Mouse (Mus musculus) left cerebral cortex, adult 8-10 months (tissue): ENCODE data around the gene Galnt4. TPM values are rescaled to one million over a fixed set of nuclear protein-coding genes. Genes with fewer than 3 reads are reported as not detected.

ENCODE experiments used
- DNase-seq, 2 experiments: peaks; one replicate each; pipeline ENCODE4 v3.0.0; 2022; ENCODE audit warnings: low spot score in 2 of 2
- total RNA-seq, 4 experiments: library from RNA; stranded (reverse); gene quantifications; 2 replicates each; pipeline ENCODE4 v1.2.4; 2022

Galnt4 gene
- total RNA-seq, 4 experiments from 2014 or later: 2.7 to 3.3 (median 2.9) TPM

DNA sequence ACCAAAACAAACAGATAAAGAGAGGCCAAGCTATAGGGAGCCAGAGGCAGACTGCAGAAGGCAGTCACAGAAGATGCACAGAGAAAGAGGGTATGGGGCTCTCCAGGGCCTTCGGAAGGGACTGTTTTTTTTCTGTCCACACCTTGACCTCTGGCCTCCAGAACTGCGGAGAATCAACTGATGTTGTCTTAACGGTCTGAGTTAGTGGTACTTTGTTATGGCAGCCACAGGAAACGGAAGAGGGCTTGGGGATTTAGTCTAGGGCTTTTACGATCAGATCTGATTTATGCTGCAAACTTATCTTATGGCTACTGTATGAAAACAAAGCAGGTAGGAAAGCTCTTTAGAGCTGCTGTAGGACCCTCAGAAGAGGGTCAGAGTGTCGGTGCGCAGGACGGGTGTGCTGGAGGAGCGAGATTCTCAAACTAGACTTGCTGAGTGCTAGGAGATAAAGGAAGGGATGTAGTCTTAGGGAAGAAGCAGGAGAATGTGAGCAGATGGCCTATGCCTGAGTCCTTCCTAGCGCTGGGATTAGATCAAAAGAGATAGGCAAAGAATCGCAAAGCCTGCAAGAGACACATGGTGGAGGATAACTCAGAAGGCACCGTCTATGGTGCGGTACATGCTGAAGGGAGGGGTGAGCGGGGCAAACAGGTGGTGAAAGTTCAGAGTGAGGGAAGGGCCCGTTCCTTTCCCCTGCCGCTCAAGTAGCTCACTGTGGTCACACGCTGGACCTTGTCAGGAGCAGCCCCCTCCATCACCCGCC lies 7.7 kb downstream of the Galnt4 start:
- no peak for DNase-seq

DNA sequence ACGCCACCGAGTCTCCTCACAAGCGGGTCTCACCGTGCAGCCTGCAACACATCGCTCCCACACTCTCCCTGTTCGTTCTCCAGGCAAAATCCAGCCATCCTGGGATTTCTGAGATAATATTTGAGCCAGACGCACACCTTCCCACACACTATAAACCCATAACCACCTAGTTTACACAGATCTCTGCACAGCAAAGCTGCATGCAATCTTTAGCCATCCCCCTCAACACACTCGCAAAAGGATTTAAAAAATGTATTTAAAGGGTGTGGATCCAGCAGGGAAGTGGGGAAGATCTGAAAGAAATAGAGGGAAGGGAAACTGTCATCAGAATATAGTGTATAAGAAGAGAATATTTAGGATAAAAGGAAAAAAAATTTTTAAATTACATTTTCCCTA lies 8.3 kb downstream of the Galnt4 start:
- no peak for DNase-seq

DNA sequence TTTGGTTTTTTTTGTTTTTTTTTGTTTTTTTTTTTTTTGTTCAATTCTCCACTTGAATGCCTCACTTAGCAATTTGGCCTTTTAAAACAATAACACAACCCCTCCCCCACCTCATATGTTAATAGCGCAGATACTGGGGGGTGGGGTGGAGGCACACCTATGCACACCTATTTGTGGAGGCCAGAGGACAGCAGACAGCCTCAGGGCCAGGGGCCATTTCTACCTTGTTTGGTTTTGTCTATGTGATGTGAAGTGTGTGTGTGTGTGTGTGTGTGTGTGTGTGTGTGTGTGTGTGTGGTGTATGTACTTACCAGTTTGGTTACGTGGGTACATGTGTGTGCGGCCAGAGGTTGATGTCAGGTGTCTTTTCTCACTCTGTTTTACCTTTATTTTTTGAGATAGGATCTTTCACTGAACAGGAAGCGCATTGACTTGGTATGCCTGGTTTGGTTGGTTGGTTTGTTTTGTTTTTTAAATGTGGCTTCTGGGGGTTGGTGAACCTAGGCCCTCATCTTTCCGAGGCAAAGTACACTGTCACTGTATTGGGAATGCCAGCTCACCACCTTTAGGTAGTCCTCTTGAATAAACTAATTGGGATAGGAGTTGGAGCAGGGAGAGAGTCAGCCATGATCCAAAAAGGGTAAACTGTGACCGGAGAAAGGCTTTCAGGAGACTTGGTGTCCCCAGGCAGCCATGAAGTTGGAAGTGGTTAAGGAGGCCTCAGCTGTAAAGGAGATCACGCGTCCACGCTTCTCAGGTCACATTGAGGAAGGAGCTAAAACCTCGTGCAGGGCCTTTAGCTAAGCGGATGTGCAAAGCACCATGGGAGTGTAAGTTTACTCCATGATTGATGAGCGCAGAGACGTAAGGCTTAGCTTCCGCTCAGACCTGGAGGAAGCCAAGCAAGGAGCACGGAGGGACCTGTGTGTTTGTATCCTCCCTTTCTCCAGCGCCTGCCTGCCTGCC lies 9.0 kb downstream of the Galnt4 start:
- no peak for DNase-seq

GRCm38 (mm10) chr10:99117876-99118275 lies 9.9 kb downstream of the Galnt4 start:
- no peak for DNase-seq

DNA sequence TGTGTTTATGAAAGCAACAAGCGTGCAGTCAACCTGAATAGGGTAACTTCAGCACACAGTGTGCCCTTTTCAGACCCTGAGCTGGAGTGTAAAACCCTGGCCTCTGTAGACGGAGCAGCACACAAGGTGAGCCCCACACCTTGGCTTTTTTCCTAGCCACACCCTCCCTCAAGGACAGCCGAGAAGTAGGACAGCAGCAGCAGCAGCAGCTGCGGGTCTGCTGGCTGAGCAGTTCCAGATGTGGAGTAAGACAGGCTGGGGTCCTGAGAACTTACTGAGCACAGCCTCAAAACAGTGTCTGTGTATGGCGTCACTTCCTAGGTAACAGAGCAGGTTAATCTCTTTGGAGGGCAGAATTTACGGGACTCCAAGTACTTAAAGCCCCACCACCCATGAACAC lies 10.7 kb downstream of the Galnt4 start:
- DNase-seq: no peak

GRCm38 (mm10) chr10:99119471-99119870 lies 11.5 kb downstream of the Galnt4 start:
- no peak for DNase-seq

DNA sequence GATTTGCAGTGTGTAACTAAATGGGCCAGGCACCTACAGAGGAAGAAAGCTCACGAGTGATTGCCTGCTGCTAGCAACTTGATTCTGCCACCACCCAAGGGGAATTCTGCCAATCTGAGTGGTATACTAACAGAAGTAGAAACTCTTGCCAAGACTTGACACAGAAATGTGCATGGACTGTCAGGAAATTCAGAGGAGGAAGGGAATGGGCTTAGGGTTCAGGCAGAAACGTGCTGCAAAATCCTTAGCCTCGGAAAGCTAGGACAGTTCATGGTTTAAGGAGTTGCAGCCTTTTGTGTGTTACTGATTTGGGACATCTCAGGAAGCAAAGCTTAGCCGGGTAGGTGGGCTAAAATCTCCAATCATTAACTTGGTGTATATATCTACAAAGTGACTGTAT lies 18.3 kb downstream of the Galnt4 start, which contains the start of gene Phxr2:
TSS of gene Phxr2 (minus strand) at position 101 of the 400 bp plus-strand sequence.
- DNase-seq: no peak

- no peak for DNase-seq
These were observed 19.0 kb downstream of the Galnt4 start for GRCm38 (mm10) chr10:99126954-99127353.

GRCm38 (mm10) chr10:99127691-99128261 lies 19.8 kb downstream of the Galnt4 start:
- DNase-seq: no peak

DNA sequence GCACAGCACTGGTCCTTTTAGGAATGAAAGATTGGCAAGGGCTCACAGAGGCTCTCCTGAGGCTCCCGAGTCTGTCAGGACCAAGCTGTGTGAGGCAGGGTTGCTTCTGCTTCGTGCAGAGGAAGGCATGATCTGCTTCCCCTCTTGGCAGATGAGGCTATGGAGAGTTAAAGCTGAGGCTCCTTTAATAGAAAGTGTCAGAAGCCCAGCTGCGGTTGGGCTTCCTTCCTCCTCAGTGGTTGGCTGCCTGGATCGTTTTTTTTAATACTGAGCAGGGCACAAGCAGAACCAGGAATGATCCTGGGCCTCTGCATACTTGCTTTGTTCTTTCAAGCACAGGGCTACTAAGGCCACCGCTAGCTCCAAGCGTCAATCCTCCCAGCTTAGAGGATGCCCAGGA lies 22.7 kb downstream of the Galnt4 start:
- no peak for DNase-seq

DNA sequence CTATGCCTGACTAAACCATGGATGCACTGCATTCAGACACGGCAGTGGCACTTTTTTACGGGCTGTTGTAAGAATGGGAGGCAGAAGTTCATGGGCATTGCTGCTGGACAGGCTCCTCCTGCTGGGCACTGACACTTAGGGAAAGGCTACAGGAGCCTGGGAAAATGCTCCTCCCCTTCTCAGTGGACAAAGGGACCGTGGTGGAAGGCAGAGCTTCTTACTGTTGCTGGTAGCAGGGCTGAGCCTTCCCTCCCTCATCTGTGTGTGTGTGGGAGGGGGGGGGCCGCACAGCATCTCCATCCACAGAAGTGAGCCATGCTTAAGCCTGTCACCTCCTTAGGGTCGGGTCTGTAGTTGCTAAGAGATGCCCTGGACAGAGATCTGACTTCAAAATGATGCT lies 23.3 kb downstream of the Galnt4 start:
- DNase-seq: no peak

GRCm38 (mm10) chr10:99132189-99132588 lies 24.2 kb downstream of the Galnt4 start:
- DNase-seq: no peak

DNA sequence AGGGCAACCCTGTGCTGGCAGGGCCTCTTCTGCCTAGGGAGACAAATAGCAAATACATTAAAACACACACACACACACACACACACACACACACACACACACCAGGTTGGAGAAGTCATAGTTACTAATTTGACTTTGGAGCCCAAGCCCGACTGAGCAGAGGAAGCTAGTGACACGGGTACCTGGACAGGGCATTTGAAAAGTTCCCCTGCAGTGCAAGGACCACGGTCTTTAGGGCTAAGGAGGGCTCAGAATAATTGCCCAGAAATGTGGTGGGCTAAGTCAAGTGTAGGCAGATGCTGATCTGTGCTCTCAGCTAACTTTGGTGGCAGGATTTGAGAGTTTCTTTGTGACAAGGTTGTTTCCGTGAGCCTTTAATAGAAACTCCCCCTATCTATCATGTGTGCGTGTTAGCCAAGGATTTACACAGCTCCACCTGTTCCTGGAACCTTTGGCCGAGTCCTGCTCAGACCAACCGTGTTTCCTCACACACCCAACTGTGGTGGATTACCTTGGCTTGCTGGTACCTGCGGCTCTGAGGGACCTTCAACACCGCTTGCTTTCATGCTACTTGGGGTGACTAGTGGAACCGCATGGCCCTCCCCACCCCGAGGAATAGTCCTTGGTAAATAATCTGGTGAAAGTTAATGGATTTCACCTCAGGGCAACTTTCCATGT lies 24.8 kb downstream of the Galnt4 start:
- DNase-seq: no peak

- no peak for DNase-seq
These were observed 25.4 kb downstream of the Galnt4 start for GRCm38 (mm10) chr10:99133321-99133875.

DNA sequence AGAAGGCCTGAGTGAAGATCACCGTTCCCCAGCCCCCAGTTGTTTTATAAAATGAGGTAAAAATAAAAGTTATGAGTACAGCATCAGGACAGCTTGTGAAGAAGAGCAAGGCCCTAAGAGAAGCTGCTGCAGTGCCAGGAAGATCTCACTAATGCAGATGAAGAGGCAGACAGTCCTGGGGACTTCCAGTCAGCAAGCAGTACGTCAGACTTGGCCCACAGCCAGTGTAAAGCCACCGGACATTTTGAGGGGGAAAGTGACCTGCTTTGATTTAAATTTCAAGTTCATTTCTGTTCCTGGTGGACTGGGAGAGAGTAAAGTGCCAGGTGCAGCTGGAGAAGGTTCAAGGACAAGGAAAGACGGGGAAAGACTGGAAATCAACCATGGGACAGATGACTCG lies 28.4 kb downstream of the Galnt4 start:
- no peak for DNase-seq

- no peak for DNase-seq
These were observed 37.7 kb downstream of the Galnt4 start for GRCm38 (mm10) chr10:99145611-99146010.

DNA sequence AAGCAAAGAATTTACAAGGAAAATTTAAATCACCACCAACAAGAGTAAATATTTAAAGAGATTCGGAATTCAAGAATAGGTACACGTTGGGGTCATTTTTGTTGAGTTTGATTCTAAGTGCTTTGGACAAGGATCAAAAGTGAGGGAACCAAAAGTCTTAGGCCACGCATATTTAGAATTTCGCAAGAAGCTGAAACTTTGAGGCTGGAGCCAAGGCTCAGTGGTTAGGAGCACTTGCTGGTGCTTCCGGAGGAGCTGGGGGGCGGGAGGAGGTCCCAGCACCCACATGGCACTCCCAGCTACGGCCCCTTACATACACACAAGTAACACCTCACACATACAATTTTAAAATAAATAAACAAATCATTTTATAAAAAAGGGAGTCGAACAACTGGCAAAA lies 38.6 kb downstream of the Galnt4 start:
- no peak for DNase-seq

- no peak for DNase-seq
These were observed 42.1 kb downstream of the Galnt4 start for GRCm38 (mm10) chr10:99150016-99150415.

- DNase-seq: no peak
These were observed 43.6 kb downstream of the Galnt4 start for GRCm38 (mm10) chr10:99151580-99151979.

- no peak for DNase-seq
These were observed 44.1 kb downstream of the Galnt4 start for GRCm38 (mm10) chr10:99152063-99152462.

DNA sequence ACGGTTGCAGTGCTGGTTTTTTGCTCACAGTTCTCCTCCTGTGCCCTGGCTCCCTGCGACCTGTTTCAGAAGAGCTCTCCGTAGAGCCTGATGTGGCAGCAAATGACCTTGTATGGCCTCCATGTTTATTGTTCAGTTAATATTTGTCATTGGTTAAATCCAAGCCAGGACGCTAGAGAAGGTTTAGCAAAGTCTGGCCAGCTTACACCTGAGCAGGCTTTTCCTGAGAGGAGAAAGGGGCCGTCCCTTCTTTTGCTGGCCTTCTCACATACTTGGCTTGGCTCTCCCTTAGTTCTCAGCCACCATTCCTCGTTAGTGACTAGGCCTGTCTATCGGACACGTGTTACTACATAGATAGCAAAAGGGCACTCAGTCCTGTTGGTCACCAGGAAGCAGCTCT lies 46.7 kb downstream of the Galnt4 start:
- no peak for DNase-seq
